Mouse (Mus musculus): ENCODE measurements around the gene Pik3cb.

The Pik3cb gene

DNA sequence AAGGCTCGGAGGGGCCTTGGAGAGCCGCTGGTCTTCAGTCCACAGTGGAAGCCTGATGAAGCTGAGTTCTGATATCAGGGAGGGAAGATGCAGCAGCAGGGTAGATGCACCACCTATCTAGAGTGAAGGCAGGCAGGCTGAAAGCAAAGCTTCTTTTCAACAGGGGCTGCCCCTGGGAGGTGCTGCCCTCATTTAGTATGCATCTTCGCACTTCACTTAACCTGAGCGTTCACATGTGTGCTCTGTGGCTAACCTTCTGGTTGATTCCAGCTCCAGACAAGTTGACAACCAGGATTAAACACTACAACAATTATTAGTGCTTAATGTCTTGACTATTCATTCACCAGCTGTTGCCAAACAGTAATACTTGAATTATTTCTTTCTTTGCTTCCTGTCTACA, 146.3 kb downstream of the Pik3cb start:
- no peak for DNase-seq

DNA sequence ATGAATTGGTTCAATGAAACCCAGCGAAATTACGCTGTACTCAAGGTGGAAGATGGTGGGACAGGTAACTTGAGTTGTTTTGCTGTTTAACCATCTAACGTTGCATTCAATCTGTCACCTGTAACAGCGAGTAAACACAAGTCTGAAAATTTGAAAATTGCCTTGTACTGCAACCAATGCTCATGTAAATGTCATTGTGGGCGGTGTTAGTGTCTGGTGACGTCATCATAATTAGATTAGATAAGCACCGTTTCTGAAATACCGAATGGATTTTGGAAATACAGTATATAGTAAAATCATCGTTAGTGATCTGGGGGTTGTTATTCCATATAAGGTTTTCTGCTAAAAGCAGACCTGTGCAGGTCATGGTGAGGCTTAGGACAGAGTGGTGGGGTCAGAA, 153.3 kb downstream of the Pik3cb start:
- DNase-seq, result no peak
